Mouse (Mus musculus): ENCODE data around the gene Tulp3.
A peak's percentile ranks its signal among the peaks of the same experiment; 100 is the strongest.
"Not testable (repeated sequence)": the region's sequence is repeated elsewhere in the genome, so short reads cannot be mapped to it uniquely, and the experiment has no call there.

The Tulp3 gene

GRCm38 (mm10) chr6:128355726-128356416, at the start of gene Tulp3:
TSS of gene Tulp3 (minus strand) at chr6:128355851.
- peak; percentile 97 for DNase-seq (ENCODE audit: low read depth, low spot score)

DNA sequence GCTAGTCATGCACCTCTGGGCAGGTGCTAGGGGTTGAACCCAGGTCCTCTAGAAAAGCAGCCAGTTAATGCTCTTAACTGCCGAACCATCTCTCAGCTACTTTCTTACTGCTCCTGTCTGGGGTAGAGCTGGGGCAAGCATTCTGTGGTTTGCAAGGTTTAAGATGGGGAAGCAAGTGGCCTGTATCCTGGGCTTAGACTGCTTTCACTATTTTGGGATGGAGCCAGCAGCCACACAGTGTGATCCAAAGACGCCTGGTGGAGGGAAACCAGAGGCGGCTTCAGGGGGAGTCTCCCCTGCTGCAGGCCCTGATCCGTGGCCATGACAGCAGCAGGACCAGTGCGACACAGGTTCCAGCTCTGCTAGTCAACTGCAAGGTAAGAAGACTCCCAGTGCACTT, 49.1 kb upstream of the Tulp3 start:
- no peak for DNase-seq (ENCODE audit: low read depth, low spot score)

GRCm38 (mm10) chr6:128399421-128400185, 44.0 kb upstream of the Tulp3 start:
- DNase-seq (ENCODE audit: low read depth, low spot score): no peak

DNA sequence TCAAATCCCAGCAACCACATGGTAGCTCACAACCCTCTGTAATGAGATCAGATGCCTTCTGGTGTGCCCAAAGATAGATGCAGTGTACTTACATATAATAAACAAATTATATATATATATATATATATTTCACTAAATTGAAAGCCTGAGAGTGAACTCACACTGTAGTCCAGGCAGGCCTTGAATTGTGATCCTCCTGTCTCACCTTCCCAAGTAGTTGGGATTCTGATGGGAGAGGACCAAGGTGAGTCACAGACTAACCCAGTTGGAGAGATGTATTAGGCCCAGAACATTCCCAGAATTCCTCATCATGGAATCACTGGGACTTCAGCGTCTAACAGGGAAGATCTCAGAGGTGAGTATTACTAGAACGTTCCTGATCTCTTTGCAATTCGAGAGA, 43.3 kb upstream of the Tulp3 start, which contains the start of gene Nrip2:
Nrip2 (plus strand) TSS at position 301 of the 400 bp plus-strand sequence.
- DNase-seq (ENCODE audit: low read depth, low spot score): no peak

- no peak for DNase-seq (ENCODE audit: low read depth, low spot score)
Observed at GRCm38 (mm10) chr6:128397574-128398261, 42.1 kb upstream of the Tulp3 start.

- no peak for DNase-seq (ENCODE audit: low read depth, low spot score)
Observed at GRCm38 (mm10) chr6:128390683-128391082, 35.0 kb upstream of the Tulp3 start.

DNA sequence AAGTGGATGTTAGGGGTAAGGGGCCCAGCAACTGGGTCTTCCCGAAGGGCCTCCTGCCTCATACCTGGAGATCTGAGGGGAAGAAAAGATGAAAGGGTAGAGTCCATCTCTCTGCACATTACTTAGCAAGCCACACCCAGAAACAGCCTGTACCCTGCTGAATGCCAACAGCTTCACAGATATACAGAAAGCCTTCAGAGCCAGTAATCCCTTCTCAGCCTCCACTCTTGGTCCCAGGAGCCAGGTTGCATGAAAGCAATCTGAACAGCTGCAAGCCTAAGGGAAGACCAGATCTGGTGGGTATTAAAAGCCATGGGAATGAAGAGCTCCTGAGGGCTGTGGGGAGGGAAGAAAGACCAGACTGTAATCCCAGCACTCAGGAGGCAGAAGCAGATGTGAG, 33.5 kb upstream of the Tulp3 start:
- DNase-seq (ENCODE audit: low read depth, low spot score): no peak

DNA sequence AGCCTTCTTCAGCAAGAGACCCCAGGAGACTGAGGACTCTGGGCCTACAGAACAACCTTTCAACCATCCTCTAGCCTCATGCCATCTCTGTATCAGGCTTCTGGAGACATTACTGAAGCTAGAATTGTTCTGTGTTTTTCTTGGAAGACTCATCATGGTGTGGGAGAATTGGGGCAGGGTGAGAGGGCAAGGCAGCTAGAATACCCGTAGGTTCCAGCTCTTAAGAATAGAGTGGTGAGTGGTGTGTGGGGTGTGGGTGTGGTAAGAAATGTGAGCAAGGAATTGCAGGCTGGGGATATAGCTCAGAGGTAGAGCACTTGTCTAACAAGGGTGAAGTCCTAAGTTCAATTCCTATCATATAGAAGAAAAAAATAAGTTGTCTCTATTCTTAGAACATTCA, 29.4 kb upstream of the Tulp3 start:
- no peak for DNase-seq (ENCODE audit: low read depth, low spot score)

GRCm38 (mm10) chr6:128383752-128384151, 28.1 kb upstream of the Tulp3 start:
- no peak for DNase-seq (ENCODE audit: low read depth, low spot score)

- no peak for DNase-seq (ENCODE audit: low read depth, low spot score)
Observed at GRCm38 (mm10) chr6:128381254-128381653, 25.6 kb upstream of the Tulp3 start.

- DNase-seq (ENCODE audit: low read depth, low spot score): not testable (repeated sequence)
Observed at GRCm38 (mm10) chr6:128380594-128381167, 25.0 kb upstream of the Tulp3 start.

DNA sequence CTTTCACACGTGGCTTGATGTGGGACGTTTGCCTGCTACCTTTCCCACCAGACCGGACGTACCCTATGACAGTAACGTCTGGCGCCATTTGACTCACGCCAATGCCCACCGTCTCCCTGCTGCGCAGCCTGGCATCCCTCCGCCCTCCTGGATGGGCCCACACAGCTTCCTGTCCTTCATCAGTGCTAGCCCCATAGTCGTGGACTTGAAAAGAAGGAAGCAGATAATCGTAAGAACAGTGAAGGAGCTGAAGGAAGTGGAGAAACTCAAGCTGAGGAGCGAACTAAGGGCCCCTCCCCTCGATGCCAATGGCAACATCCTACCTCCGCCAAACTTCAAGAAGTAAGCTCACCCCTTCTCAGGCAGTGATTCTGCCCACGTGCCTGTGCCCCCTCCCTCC, 24.0 kb upstream of the Tulp3 start:
- DNase-seq (ENCODE audit: low read depth, low spot score): no peak

DNA sequence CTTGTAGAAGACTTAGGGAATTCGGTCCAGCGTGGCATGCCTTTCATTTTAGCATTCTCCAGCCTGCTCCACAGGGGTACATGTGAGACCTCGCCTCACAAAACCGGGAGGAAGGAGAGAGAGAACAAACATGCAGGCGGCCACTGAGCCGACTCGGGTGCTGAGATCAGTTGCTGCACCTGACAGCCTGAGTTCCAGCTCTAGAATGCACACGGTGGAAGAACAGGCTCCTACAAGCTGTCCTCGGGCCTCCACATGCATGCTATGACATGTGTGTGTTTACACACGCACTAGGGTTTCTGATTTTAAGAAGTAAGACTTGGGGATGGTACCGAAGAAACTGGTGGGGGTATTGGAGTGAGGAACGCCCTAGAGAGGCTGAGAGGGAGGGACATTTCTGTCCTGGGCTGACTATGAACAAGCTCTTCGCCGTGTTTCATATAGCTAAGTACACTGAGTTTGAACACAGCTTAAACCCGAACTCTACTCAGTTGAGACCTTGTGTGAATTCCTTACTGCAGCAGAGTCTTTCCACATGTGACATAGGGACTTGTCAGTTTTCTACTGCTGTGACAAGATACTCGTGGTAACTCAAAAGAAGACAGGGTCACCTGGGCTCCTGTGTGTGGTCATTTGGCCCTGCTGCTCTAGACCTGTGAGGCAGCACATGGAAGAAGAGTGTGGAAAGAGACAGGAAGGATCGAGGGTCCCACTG, 20.9 kb upstream of the Tulp3 start:
- no peak for DNase-seq (ENCODE audit: low read depth, low spot score)

GRCm38 (mm10) chr6:128375192-128375591, 19.5 kb upstream of the Tulp3 start, which contains the start of the genes Tex52 and Gm44596:
TSS of gene Tex52 (plus strand) at chr6:128375456.
TSS of gene Gm44596 (plus strand) at chr6:128375503.
- DNase-seq (ENCODE audit: low read depth, low spot score): peak; percentile 58

GRCm38 (mm10) chr6:128370040-128370439, 14.4 kb upstream of the Tulp3 start:
- no peak for DNase-seq (ENCODE audit: low read depth, low spot score)

DNA sequence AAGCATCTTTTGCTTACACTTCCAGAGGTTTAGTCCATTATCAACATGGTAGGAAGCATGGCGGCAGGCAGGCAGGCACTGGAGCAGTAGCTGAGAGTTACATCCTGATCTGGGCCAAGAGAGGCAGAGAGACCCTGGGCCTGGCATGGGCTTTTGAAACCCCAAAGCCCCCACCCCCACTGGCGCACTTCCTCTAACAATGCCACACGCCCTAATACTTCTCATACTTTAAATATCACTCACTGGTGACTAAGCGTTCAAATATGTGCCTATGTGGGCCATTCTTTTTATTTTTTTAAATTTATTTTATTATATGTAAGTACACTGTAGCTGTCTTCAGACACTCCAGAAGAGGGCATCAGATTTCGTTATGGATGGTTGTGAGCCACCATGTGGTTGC, 10.8 kb upstream of the Tulp3 start:
- no peak for DNase-seq (ENCODE audit: low read depth, low spot score)

- DNase-seq (ENCODE audit: low read depth, low spot score): no peak
Observed at GRCm38 (mm10) chr6:128364721-128365120, 9.1 kb upstream of the Tulp3 start.

GRCm38 (mm10) chr6:128363007-128363825, 7.6 kb upstream of the Tulp3 start:
- DNase-seq (ENCODE audit: low read depth, low spot score): peak; percentile 65

DNA sequence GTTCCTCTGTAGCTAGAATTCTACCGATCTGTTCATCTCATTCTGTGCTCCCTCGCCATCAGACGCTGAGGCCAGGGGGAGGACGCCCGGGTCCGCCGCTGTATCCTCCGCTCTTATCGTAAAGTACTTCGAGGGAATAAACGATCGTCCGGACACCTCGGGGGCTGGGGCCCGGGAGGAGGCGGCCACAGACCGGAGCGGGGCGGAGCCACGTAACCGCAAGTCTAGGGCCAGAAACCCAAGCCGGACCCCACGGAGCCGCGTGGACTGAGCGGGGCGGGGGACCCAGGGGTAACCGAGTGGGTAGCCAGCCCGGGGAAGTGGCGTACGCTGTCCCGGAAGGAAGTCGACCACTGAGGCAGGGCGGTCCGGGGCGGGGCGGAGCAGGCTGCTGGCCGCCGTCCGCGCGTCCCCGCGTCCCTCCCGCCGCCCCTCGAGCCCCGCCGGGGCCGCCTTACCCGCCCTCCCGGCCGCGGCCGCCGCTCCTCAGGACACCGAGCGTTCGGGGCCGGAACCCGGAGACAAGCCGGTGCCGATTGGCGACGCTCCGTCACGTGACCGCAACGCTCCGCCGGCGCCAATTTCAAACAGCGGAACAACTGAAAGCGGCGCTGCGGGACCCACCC, 6.8 kb upstream of the Tulp3 start, which contains the start of the genes Rhno1 and Foxm1:
Rhno1 (minus strand) TSS at position 531 of the 626 bp plus-strand sequence.
Foxm1 (plus strand) TSS at position 587 of the 626 bp plus-strand sequence.
- DNase-seq (ENCODE audit: low read depth, low spot score): peak; percentile 84

- DNase-seq (ENCODE audit: low read depth, low spot score): no peak
Observed at GRCm38 (mm10) chr6:128361901-128362300, 6.2 kb upstream of the Tulp3 start.

Data from ES-CJ7 (cell line).